Mouse (Mus musculus): ENCODE data around the gene Alpk3.

DNA sequence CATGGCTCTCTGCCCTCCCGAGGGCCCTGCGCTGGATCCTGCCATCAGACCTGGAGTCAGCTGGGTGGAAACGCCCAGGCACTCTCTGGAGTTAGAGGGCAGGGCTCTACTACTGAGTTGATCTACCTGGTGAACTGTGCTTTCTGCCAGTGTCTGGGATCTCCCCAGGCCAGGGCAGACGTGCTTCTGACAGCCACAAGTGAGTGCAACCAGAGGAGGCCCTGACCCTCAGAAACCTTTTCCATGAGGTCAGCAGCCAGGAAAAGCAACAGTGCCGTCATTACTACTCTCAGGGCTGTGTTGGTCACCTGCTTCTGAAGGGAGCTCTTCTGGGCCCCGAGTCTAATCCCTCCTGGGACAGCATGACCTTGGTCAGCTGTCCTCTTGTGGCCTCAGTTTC, 19.6 kb downstream of the Alpk3 start:
- TF ChIP-seq CTCF (IDR thresholded peaks at IDR 0.05; ENCODE audit: insufficient read depth, low read depth, low read length), result no peak
- no peak for TF ChIP-seq POLR2A (IDR thresholded peaks at IDR 0.05; ENCODE audit: insufficient read depth, low read depth, low read length)
